Mouse (Mus musculus): ENCODE measurements at regions not wholly inside any gene's neighbourhood (a gene's known extent, or its start where the extent isn't known, plus 50 kb on each side); places are given as distances from the start of the nearest gene placed in this dataset.
A peak's percentile ranks its signal among the peaks of the same experiment; 100 is the strongest.

GRCm38 (mm10) chr1:90321501-90321900 lies 117.7 kb downstream of the Ackr3 start:
- ATAC-seq (ENCODE audit: low FRiP score) = no peak
- H3K4me2 ChIP-seq (replicated peaks; ENCODE audit: low read depth, low read length) = no peak overlapping the region

GRCm38 (mm10) chr1:90327237-90327636 lies 123.5 kb downstream of the Ackr3 start:
- no peak for ATAC-seq (ENCODE audit: low FRiP score)
- WGBS = 78% methylated on average over 6 of the region's 6 CpGs

More at GRCm38 (mm10) chr1:90321501-90321900, 117.7 kb downstream of the Ackr3 start:
- DNase-seq (ENCODE audit: low spot score) = no peak
- Histone ChIP-seq H3K4me3 (ENCODE audit: low read depth, low read length) (no peak overlapping the region), H3K36me3 (ENCODE audit: control insufficient read depth, insufficient read depth, low read length) (no peaks in the 10 kb centered on the region), H3K27ac (ENCODE audit: low read depth, low read length) (no peak overlapping the region), H3K9me3 (ENCODE audit: control insufficient read depth, low read length) (no peaks in the 10 kb centered on the region), H3K9ac (ENCODE audit: low read depth, low read length) (no peak overlapping the region), H3K27me3 (ENCODE audit: control insufficient read depth, insufficient read depth, low read length) (no peaks in the 10 kb centered on the region; the same call in 1 of the 2 replicates), H3K4me1 (replicated peaks; ENCODE audit: control insufficient read depth, insufficient read depth, low read length) (0 out of 2 replicates have a peak, but pooled peaks cover 2% of the 10 kb centered on the region)
- 87% methylated on average over 8 of the region's 8 CpGs for WGBS

GRCm38 (mm10) chr1:90332531-90332930 lies 128.8 kb downstream of the Ackr3 start:
- Histone ChIP-seq H3K4me3 (ENCODE audit: low read depth, low read length) (no peak overlapping the region), H3K4me2 (replicated peaks; ENCODE audit: low read depth, low read length) (no peak overlapping the region), H3K9me3 (ENCODE audit: control insufficient read depth, low read length) (no peaks in the 10 kb centered on the region), H3K9ac (ENCODE audit: low read depth, low read length) (no peak overlapping the region), H3K27ac (ENCODE audit: low read depth, low read length) (no peak overlapping the region), H3K36me3 (ENCODE audit: control insufficient read depth, insufficient read depth, low read length) (no peaks in the 10 kb centered on the region), H3K27me3 (ENCODE audit: control insufficient read depth, insufficient read depth, low read length) (no peaks in the 10 kb centered on the region), H3K4me1 (replicated peaks; ENCODE audit: control insufficient read depth, insufficient read depth, low read length) (peaks cover 3% of the 10 kb centered on the region; the same call in 1 of the 2 replicates)
- DNase-seq (ENCODE audit: low spot score) (no peak), ATAC-seq (ENCODE audit: low FRiP score) (no peak)
- WGBS = 91% methylated on average over 4 of the region's 4 CpGs

More at GRCm38 (mm10) chr1:90327237-90327636, 123.5 kb downstream of the Ackr3 start:
- no peaks in the 10 kb centered on the region for H3K36me3 ChIP-seq (ENCODE audit: control insufficient read depth, insufficient read depth, low read length)
- H3K27ac ChIP-seq (ENCODE audit: low read depth, low read length) = no peak overlapping the region
- DNase-seq (ENCODE audit: low spot score) = no peak
- H3K4me3 ChIP-seq (ENCODE audit: low read depth, low read length) = no peak overlapping the region
- no peaks in the 10 kb centered on the region for H3K9me3 ChIP-seq (ENCODE audit: control insufficient read depth, low read length)
- no peaks in the 10 kb centered on the region for H3K4me1 ChIP-seq (replicated peaks; ENCODE audit: control insufficient read depth, insufficient read depth, low read length)
- no peaks in the 10 kb centered on the region for H3K27me3 ChIP-seq (ENCODE audit: control insufficient read depth, insufficient read depth, low read length)
- H3K9ac ChIP-seq (ENCODE audit: low read depth, low read length) = no peak overlapping the region
- H3K4me2 ChIP-seq (replicated peaks; ENCODE audit: low read depth, low read length) = no peak overlapping the region

GRCm38 (mm10) chr1:90333676-90334430 lies 130.1 kb downstream of the Ackr3 start:
- DNase-seq (ENCODE audit: low spot score) (no peak), ATAC-seq (ENCODE audit: low FRiP score) (no peak)
- H3K4me2 ChIP-seq (replicated peaks; ENCODE audit: low read depth, low read length) = no peak overlapping the region
- no peak overlapping the region for H3K9ac ChIP-seq (ENCODE audit: low read depth, low read length)
- 83% methylated on average over 6 of the region's 6 CpGs for WGBS
- H3K9me3 ChIP-seq (ENCODE audit: control insufficient read depth, low read length) = no peaks in the 10 kb centered on the region
- no peak overlapping the region for H3K4me3 ChIP-seq (ENCODE audit: low read depth, low read length)
- no peaks in the 10 kb centered on the region for H3K36me3 ChIP-seq (ENCODE audit: control insufficient read depth, insufficient read depth, low read length)
- H3K27me3 ChIP-seq (ENCODE audit: control insufficient read depth, insufficient read depth, low read length) = no peaks in the 10 kb centered on the region
- H3K4me1 ChIP-seq (replicated peaks; ENCODE audit: control insufficient read depth, insufficient read depth, low read length) = peaks cover 3% of the 10 kb centered on the region; the same call in 1 of the 2 replicates
- H3K27ac ChIP-seq (ENCODE audit: low read depth, low read length) = no peak overlapping the region

- Histone ChIP-seq H3K4me1 (replicated peaks; ENCODE audit: control insufficient read depth, insufficient read depth, low read length) (peaks cover 3% of the 10 kb centered on the region; the same call in 1 of the 2 replicates), H3K9me3 (ENCODE audit: control insufficient read depth, low read length) (no peaks in the 10 kb centered on the region), H3K36me3 (ENCODE audit: control insufficient read depth, insufficient read depth, low read length) (no peaks in the 10 kb centered on the region), H3K4me2 (replicated peaks; ENCODE audit: low read depth, low read length) (no peak overlapping the region), H3K9ac (ENCODE audit: low read depth, low read length) (no peak overlapping the region), H3K4me3 (ENCODE audit: low read depth, low read length) (no peak overlapping the region), H3K27me3 (ENCODE audit: control insufficient read depth, insufficient read depth, low read length) (no peaks in the 10 kb centered on the region), H3K27ac (ENCODE audit: low read depth, low read length) (no peak overlapping the region)
- ATAC-seq (ENCODE audit: low FRiP score) (0 out of 2 replicates have a peak, but pooled peaks have one; percentile 43), DNase-seq (ENCODE audit: low spot score) (peak; percentile 58)
- 52% methylated on average over 25 of the region's 25 CpGs for WGBS
Observed at GRCm38 (mm10) chr1:90335001-90335747, 131.4 kb downstream of the Ackr3 start.

GRCm38 (mm10) chr1:90337876-90338316 lies 134.1 kb downstream of the Ackr3 start:
- no peak overlapping the region for H3K9ac ChIP-seq (ENCODE audit: low read depth, low read length)

GRCm38 (mm10) chr1:90342346-90342745 lies 138.6 kb downstream of the Ackr3 start:
- Histone ChIP-seq H3K9ac (ENCODE audit: low read depth, low read length) (no peak overlapping the region), H3K4me2 (replicated peaks; ENCODE audit: low read depth, low read length) (no peak overlapping the region), H3K4me1 (replicated peaks; ENCODE audit: control insufficient read depth, insufficient read depth, low read length) (no peaks in the 10 kb centered on the region), H3K9me3 (ENCODE audit: control insufficient read depth, low read length) (no peaks in the 10 kb centered on the region), H3K27me3 (ENCODE audit: control insufficient read depth, insufficient read depth, low read length) (no peaks in the 10 kb centered on the region), H3K27ac (ENCODE audit: low read depth, low read length) (no peak overlapping the region), H3K36me3 (ENCODE audit: control insufficient read depth, insufficient read depth, low read length) (no peaks in the 10 kb centered on the region), H3K4me3 (ENCODE audit: low read depth, low read length) (no peak overlapping the region)
- DNase-seq (ENCODE audit: low spot score) = no peak
- WGBS = 23% methylated on average over 1 of the region's 1 CpGs
- no peak for ATAC-seq (ENCODE audit: low FRiP score)

More at GRCm38 (mm10) chr1:90337876-90338316, 134.1 kb downstream of the Ackr3 start:
- no peak overlapping the region for H3K4me2 ChIP-seq (replicated peaks; ENCODE audit: low read depth, low read length)
- no peaks in the 10 kb centered on the region for H3K27me3 ChIP-seq (ENCODE audit: control insufficient read depth, insufficient read depth, low read length)
- WGBS = 71% methylated on average over 12 of the region's 12 CpGs
- ATAC-seq (ENCODE audit: low FRiP score) (no peak), DNase-seq (ENCODE audit: low spot score) (no peak)
- H3K36me3 ChIP-seq (ENCODE audit: control insufficient read depth, insufficient read depth, low read length) = no peaks in the 10 kb centered on the region
- H3K4me3 ChIP-seq (ENCODE audit: low read depth, low read length) = no peak overlapping the region
- H3K9me3 ChIP-seq (ENCODE audit: control insufficient read depth, low read length) = no peaks in the 10 kb centered on the region
- H3K27ac ChIP-seq (ENCODE audit: low read depth, low read length) = no peak overlapping the region
- H3K4me1 ChIP-seq (replicated peaks; ENCODE audit: control insufficient read depth, insufficient read depth, low read length) = peaks cover 3% of the 10 kb centered on the region; the same call in 1 of the 2 replicates

GRCm38 (mm10) chr1:90343492-90343891 lies 139.7 kb downstream of the Ackr3 start:
- no peaks in the 10 kb centered on the region for H3K9me3 ChIP-seq (ENCODE audit: control insufficient read depth, low read length)
- H3K36me3 ChIP-seq (ENCODE audit: control insufficient read depth, insufficient read depth, low read length) = no peaks in the 10 kb centered on the region
- WGBS = 80% methylated on average over 2 of the region's 2 CpGs
- no peak overlapping the region for H3K9ac ChIP-seq (ENCODE audit: low read depth, low read length)
- no peak overlapping the region for H3K4me2 ChIP-seq (replicated peaks; ENCODE audit: low read depth, low read length)
- no peaks in the 10 kb centered on the region for H3K4me1 ChIP-seq (replicated peaks; ENCODE audit: control insufficient read depth, insufficient read depth, low read length)
- H3K27ac ChIP-seq (ENCODE audit: low read depth, low read length) = no peak overlapping the region
- ATAC-seq (ENCODE audit: low FRiP score) = no peak
- no peak overlapping the region for H3K4me3 ChIP-seq (ENCODE audit: low read depth, low read length)
- H3K27me3 ChIP-seq (ENCODE audit: control insufficient read depth, insufficient read depth, low read length) = no peaks in the 10 kb centered on the region
- no peak for DNase-seq (ENCODE audit: low spot score)
